Mouse (Mus musculus): ENCODE results near the gene Col15a1. TPM values are rescaled to one million over a fixed set of nuclear protein-coding genes. Genes with fewer than 3 reads are reported as not detected.

Gene Col15a1
- polyA plus RNA-seq, 2 experiments: 0.29 to 0.40 TPM

DNA sequence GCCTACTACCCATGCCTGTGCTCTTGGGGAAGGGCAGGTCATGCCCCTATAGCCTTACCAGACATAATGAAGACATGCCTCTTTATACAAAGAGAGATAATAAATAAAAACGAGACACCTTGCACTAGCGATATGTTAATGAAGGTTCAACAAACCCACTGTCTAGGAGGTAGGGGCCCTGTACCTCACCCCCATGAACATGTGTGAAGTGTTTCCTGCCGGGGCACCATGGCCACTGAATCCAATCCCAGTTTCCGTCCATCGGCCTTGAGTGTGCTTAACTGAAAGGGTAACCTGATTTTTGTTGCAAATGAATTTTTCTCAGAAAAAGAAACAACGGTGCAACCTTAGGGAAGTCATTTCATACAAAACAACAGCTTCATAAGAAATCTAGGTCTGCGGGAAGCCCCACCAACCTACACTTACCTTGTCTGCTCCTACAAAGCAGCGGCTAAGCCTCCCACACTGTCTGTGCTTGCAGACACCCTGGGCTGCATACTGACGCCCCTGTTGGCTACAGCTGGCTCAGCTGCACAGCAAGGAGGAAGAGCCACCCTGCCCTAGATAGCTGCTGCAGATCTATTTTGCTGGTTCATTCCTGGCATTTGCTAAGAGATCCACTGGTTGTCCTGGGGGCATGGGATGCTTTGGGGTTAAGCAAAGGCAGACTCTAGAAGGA is 64.6 kb downstream of the Col15a1 start:
- no peaks in the 10 kb centered on the region for H3K4me1 ChIP-seq (replicated peaks; ENCODE audit: control insufficient read depth in 2 of 2, insufficient read depth in 2 of 2, low read length in 1 of 2)
- no peak for ATAC-seq (ENCODE audit: insufficient read depth)
- no peaks in the 10 kb centered on the region for H3K36me3 ChIP-seq (replicated peaks; ENCODE audit: control insufficient read depth, insufficient read depth, low read depth)
- 63% methylated on average over 9 of the region's 9 CpGs for WGBS (ENCODE audit: insufficient replicate concordance)
- H3K4me3 ChIP-seq (ENCODE audit: insufficient read depth in 1 of 2, low read depth in 2 of 2, low read length in 2 of 2): no peak overlapping the region
- DNase-seq (ENCODE audit: low read depth in 3 of 3, low spot score in 3 of 3): no peak
- H3K27me3 ChIP-seq (ENCODE audit: control insufficient read depth, insufficient read depth, low read length): no peaks in the 10 kb centered on the region
- no peaks in the 10 kb centered on the region for H3K9me3 ChIP-seq (ENCODE audit: control insufficient read depth, low read length)
- no peak overlapping the region for H3K4me2 ChIP-seq (ENCODE audit: low read depth)
- no peak overlapping the region for H3K27ac ChIP-seq
- H3K9ac ChIP-seq (replicated peaks): no peak overlapping the region
- TF ChIP-seq EP300 (IDR thresholded peaks at IDR 0.05; ENCODE audit: low read depth) (no peak), CTCF (IDR thresholded peaks at IDR 0.05; ENCODE audit: low read depth) (0 out of 2 replicates have a peak, but pooled peaks have one; percentile 5)

DNA sequence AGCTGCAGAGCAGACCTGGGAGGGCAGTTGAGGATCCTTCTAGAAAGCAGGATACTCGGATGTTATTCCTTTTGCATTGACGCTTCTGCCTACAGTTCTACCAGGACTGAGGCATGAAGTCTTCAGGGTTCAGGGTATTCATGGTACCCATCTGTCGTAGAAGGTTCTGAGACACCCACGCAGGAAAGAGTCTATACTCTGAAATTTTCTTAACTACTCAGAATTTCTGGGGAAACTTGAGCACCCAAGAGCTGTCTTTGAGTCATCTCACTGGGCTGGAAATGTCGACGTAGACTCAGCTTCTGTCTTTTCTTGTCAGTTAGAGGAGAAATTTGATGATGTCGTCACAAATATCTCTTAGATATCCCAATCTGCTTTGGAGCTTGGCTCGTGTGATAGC is 65.8 kb downstream of the Col15a1 start:
- no peak overlapping the region for H3K9ac ChIP-seq (replicated peaks)
- 57% methylated on average over 8 of the region's 8 CpGs for WGBS (ENCODE audit: insufficient replicate concordance)
- H3K4me1 ChIP-seq (replicated peaks; ENCODE audit: control insufficient read depth in 2 of 2, insufficient read depth in 2 of 2, low read length in 1 of 2): no peaks in the 10 kb centered on the region
- H3K4me3 ChIP-seq (ENCODE audit: insufficient read depth in 1 of 2, low read depth in 2 of 2, low read length in 2 of 2): no peak overlapping the region
- DNase-seq (ENCODE audit: low read depth in 3 of 3, low spot score in 3 of 3) (no peak), ATAC-seq (ENCODE audit: insufficient read depth) (no peak)
- no peaks in the 10 kb centered on the region for H3K9me3 ChIP-seq (ENCODE audit: control insufficient read depth, low read length)
- H3K27ac ChIP-seq: no peak overlapping the region
- H3K27me3 ChIP-seq (ENCODE audit: control insufficient read depth, insufficient read depth, low read length): no peaks in the 10 kb centered on the region
- TF ChIP-seq EP300 (IDR thresholded peaks at IDR 0.05; ENCODE audit: low read depth): no peak
- TF ChIP-seq CTCF (IDR thresholded peaks at IDR 0.05; ENCODE audit: low read depth): no peak
- no peak overlapping the region for H3K4me2 ChIP-seq (ENCODE audit: low read depth)
- H3K36me3 ChIP-seq (replicated peaks; ENCODE audit: control insufficient read depth, insufficient read depth, low read depth): no peaks in the 10 kb centered on the region

DNA sequence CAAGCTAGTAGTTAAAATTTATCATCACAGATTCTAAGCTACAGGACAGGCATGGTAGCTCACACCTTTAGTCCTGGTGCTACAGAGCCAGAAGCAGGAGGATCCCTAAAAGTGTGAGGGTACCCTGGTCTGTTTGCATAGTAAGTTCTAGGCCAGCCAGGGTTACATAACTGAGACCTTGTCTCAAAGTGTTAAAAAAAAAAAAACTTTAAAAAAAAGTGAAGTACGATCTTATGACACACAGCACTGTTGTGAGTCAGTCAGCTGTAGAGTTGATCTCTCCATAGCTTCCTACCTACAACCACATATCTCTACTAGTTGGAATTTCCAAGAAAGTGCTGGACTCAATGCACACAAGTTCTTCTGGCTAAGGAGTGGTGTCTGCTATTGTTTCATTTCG is 67.0 kb downstream of the Col15a1 start:
- Histone ChIP-seq H3K36me3 (replicated peaks; ENCODE audit: control insufficient read depth, insufficient read depth, low read depth) (no peaks in the 10 kb centered on the region), H3K27ac (no peak overlapping the region), H3K4me1 (replicated peaks; ENCODE audit: control insufficient read depth in 2 of 2, insufficient read depth in 2 of 2, low read length in 1 of 2) (no peaks in the 10 kb centered on the region), H3K9me3 (ENCODE audit: control insufficient read depth, low read length) (no peaks in the 10 kb centered on the region), H3K9ac (replicated peaks) (no peak overlapping the region), H3K4me3 (ENCODE audit: insufficient read depth in 1 of 2, low read depth in 2 of 2, low read length in 2 of 2) (no peak overlapping the region), H3K27me3 (ENCODE audit: control insufficient read depth, insufficient read depth, low read length) (no peaks in the 10 kb centered on the region), H3K4me2 (ENCODE audit: low read depth) (no peak overlapping the region)
- DNase-seq (ENCODE audit: low read depth in 3 of 3, low spot score in 3 of 3): no peak
- TF ChIP-seq CTCF (IDR thresholded peaks at IDR 0.05; ENCODE audit: low read depth): no peak
- no peak for TF ChIP-seq EP300 (IDR thresholded peaks at IDR 0.05; ENCODE audit: low read depth)
- ATAC-seq (ENCODE audit: insufficient read depth): no peak
- WGBS (ENCODE audit: insufficient replicate concordance): 51% methylated on average over 2 of the region's 2 CpGs

DNA sequence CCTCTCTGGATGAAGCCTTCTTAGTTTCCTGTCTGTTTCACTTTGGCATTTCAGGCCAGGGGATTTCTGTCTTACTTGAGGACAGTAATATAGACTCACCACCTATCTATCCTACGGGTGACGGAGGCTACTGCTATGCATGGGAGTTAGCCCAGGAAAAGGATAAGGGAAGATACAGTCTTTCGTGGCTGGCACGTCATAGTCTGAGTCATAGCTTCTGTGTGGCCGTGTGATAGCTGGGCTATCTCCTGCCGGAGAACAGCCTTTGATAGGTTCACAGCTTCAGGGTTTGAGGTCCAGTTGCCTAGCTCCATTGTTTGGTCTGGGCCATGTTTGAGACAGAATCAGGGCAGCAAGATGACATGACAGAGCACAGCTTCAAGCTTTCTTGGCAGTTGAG is 70.4 kb downstream of the Col15a1 start:
- no peaks in the 10 kb centered on the region for H3K27me3 ChIP-seq (ENCODE audit: control insufficient read depth, insufficient read depth, low read length)
- no peak for DNase-seq (ENCODE audit: low read depth in 3 of 3, low spot score in 3 of 3)
- ATAC-seq (ENCODE audit: insufficient read depth): no peak
- no peak overlapping the region for H3K4me2 ChIP-seq (ENCODE audit: low read depth)
- no peak overlapping the region for H3K4me3 ChIP-seq (ENCODE audit: insufficient read depth in 1 of 2, low read depth in 2 of 2, low read length in 2 of 2)
- H3K9ac ChIP-seq (replicated peaks): no peak overlapping the region
- no peak overlapping the region for H3K27ac ChIP-seq
- no peaks in the 10 kb centered on the region for H3K9me3 ChIP-seq (ENCODE audit: control insufficient read depth, low read length)
- WGBS (ENCODE audit: insufficient replicate concordance): 17% methylated on average over 6 of the region's 6 CpGs
- TF ChIP-seq CTCF (IDR thresholded peaks at IDR 0.05; ENCODE audit: low read depth) (no peak), EP300 (IDR thresholded peaks at IDR 0.05; ENCODE audit: low read depth) (no peak)
- H3K4me1 ChIP-seq (replicated peaks; ENCODE audit: control insufficient read depth in 2 of 2, insufficient read depth in 2 of 2, low read length in 1 of 2): no peaks in the 10 kb centered on the region
- H3K36me3 ChIP-seq (replicated peaks; ENCODE audit: control insufficient read depth, insufficient read depth, low read depth): no peaks in the 10 kb centered on the region

DNA sequence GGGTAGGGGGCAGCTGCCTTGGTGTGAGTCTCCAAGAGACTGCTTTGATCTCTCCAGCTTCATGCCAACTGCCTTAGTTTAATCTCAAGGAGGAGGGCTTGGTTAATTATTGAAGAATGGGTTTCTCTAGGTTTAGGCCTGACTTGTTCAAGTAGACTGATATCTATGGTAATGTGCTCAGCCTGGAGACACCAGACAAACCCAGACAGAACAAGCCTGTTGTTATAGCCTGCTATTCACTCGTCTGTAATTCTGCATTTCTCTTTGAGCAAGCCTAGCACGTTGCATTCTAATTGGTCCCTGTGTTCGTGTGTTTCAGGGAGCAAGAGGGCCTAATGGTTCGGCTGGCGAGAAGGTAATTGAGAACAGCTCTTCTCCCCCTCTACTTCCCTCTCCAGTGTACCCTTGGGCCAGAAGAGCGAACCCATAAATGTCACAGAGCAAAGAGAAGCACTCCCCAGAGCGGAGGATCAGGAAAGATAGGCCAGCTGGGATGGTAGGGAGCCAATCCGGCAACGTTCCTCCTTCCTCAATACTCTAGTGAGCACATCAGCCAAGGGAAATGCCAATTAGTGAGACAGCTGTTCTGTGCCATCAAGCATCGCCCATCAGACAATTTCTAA is 71.2 kb downstream of the Col15a1 start:
- H3K4me2 ChIP-seq (ENCODE audit: low read depth): no peak overlapping the region
- DNase-seq (ENCODE audit: low read depth in 3 of 3, low spot score in 3 of 3): no peak
- H3K36me3 ChIP-seq (replicated peaks; ENCODE audit: control insufficient read depth, insufficient read depth, low read depth): no peaks in the 10 kb centered on the region
- no peak for ATAC-seq (ENCODE audit: insufficient read depth)
- 62% methylated on average over 10 of the region's 10 CpGs for WGBS (ENCODE audit: insufficient replicate concordance)
- H3K27me3 ChIP-seq (ENCODE audit: control insufficient read depth, insufficient read depth, low read length): no peaks in the 10 kb centered on the region
- TF ChIP-seq CTCF (IDR thresholded peaks at IDR 0.05; ENCODE audit: low read depth) (no peak), EP300 (IDR thresholded peaks at IDR 0.05; ENCODE audit: low read depth) (no peak)
- no peaks in the 10 kb centered on the region for H3K9me3 ChIP-seq (ENCODE audit: control insufficient read depth, low read length)
- no peak overlapping the region for H3K27ac ChIP-seq
- H3K4me3 ChIP-seq (ENCODE audit: insufficient read depth in 1 of 2, low read depth in 2 of 2, low read length in 2 of 2): no peak overlapping the region
- no peak overlapping the region for H3K9ac ChIP-seq (replicated peaks)
- no peaks in the 10 kb centered on the region; a peak in 1 of 4 replicates for H3K4me1 ChIP-seq (replicated peaks; ENCODE audit: control insufficient read depth in 2 of 2, insufficient read depth in 2 of 2, low read length in 1 of 2)

All from liver, embryonic 14.5 days (tissue).